Mouse (Mus musculus) liver, embryonic 16.5 days (tissue): ENCODE measurements at regions not wholly inside any gene's neighbourhood (a gene's known extent, or its start where the extent isn't known, plus 50 kb on each side); places are given as distances from the start of the nearest gene placed in this dataset.
A peak's percentile ranks its signal among the peaks of the same experiment; 100 is the strongest.

Experiments used
- ATAC-seq: fragments of 200-750 bp; cut with Nextera tagmentation; 2 replicates; pipeline ENCODE4 v1.8.0; 2017; ENCODE audit warnings: low read depth, mild to moderate bottlenecking, moderate number of reproducible peaks, moderate library complexity
- H3K27ac ChIP-seq: fragments of 300-500 bp; sonication (generic); 2 replicates; pipeline ENCODE4 v1.5.1; 2014; ENCODE audit warnings: mild to moderate bottlenecking, low read length
- H3K27me3 ChIP-seq: fragments of 300-500 bp; sonication (generic); 2 replicates; pipeline ENCODE4 v1.6.1; 2014; ENCODE audit warnings: low read depth, low read length, mixed read lengths; ENCODE audit not compliant: control insufficient read depth, insufficient read depth
- H3K36me3 ChIP-seq: fragments of 300-500 bp; sonication (generic); 2 replicates; pipeline ENCODE4 v1.6.1; 2014; ENCODE audit warnings: mild to moderate bottlenecking; ENCODE audit not compliant: control insufficient read depth, insufficient read depth
- H3K4me1 ChIP-seq: fragments of 300-500 bp; sonication (generic); 2 replicates; pipeline ENCODE4 v1.6.1; 2014; ENCODE audit warnings: low read depth, low read length, mixed read lengths; ENCODE audit not compliant: control insufficient read depth
- H3K4me2 ChIP-seq: fragments of 300-500 bp; sonication (generic); 2 replicates; pipeline ENCODE4 v1.6.1; 2014; ENCODE audit warnings: low read depth, low read length, mixed read lengths
- H3K4me3 ChIP-seq: fragments of 300-500 bp; sonication (generic); 2 replicates; pipeline ENCODE4 v1.5.1; 2014; ENCODE audit warnings: low read depth, mild to moderate bottlenecking, low read length
- H3K9ac ChIP-seq: fragments of 300-500 bp; sonication (generic); 2 replicates; pipeline ENCODE4 v1.6.1; 2014; ENCODE audit warnings: low read depth, low read length
- H3K9me3 ChIP-seq: fragments of 300-500 bp; sonication (generic); replicated peaks from 2 replicates; pipeline ENCODE4 v1.6.1; 2016; ENCODE audit warnings: low read length; ENCODE audit not compliant: control insufficient read depth
- WGBS: fragments of 180-500 bp; shearing (Covaris S2); extraction: QIAGEN DNeasy Blood & Tissue Kit; methylation state at CpG from one replicate; pipeline ENCODE4 v1.1.7; 2014; ENCODE audit not compliant: insufficient replicate concordance; 5-methylcytosine and 5-hydroxymethylcytosine counted together

DNA sequence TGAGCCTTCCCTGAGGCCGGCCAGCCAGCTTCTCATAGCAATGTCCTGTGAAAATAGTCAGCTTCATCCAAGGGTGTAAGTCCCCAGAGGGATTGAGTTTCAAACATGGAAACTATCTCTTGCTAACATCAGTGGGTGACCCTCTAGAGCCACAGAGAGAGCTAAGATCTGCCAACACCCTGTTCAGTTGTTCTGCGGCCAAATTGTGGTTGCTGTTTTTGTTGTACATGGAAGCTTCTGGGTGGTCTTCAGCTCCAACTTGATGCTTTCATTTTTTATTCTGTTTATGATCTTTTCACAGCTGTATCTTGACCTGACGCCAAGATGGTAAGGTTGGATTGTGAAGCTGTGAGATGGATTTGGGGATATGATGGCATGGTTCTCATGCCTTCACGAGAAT is 214.0 kb upstream of the Igfbp3 start:
- no peak overlapping the region for H3K9ac ChIP-seq
- no peak overlapping the region for H3K27ac ChIP-seq
- H3K4me3 ChIP-seq: no peak overlapping the region
- no peaks in the 10 kb centered on the region for H3K4me1 ChIP-seq
- H3K36me3 ChIP-seq: no peaks in the 10 kb centered on the region
- H3K27me3 ChIP-seq: no peaks in the 10 kb centered on the region
- no peaks in the 10 kb centered on the region for H3K9me3 ChIP-seq
- H3K4me2 ChIP-seq: no peak overlapping the region
- 60% methylated on average over 4 of the region's 4 CpGs for WGBS
- ATAC-seq: no peak

DNA sequence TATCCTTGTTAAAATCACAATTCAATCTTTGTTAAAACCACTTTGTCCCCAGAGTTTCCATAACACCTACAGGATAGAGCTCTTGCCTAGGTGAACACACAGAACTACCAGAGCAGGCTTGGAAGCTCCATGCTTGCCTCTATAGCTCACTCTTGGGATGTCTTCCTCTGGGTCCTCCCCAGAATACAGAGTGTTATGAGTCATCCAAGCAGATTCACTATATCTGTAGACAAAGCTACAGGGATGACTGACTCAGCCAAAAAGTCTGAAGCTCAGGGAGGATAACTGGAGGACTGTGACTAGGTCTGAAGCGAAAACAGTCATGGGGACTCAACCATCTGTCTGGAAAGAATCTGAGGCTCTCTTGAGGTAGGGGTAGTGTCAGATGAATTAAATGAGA is 211.5 kb upstream of the Igfbp3 start:
- 43% methylated on average over 1 of the region's 1 CpGs for WGBS

GRCm38 (mm10) chr11:7424082-7424471 is 210.4 kb upstream of the Igfbp3 start:
- WGBS: 57% methylated on average over 5 of the region's 5 CpGs
- Histone ChIP-seq H3K4me2 (no peak overlapping the region), H3K27ac (no peak overlapping the region), H3K4me3 (no peak overlapping the region), H3K9ac (no peak overlapping the region), H3K27me3 (no peaks in the 10 kb centered on the region), H3K4me1 (no peaks in the 10 kb centered on the region), H3K36me3 (no peaks in the 10 kb centered on the region), H3K9me3 (no peaks in the 10 kb centered on the region)
- no peak for ATAC-seq

More for the DNA sequence above, 211.5 kb upstream of the Igfbp3 start:
- H3K27ac ChIP-seq: no peak overlapping the region
- no peaks in the 10 kb centered on the region for H3K9me3 ChIP-seq
- H3K4me2 ChIP-seq: no peak overlapping the region
- no peak for ATAC-seq
- no peak overlapping the region for H3K4me3 ChIP-seq
- no peaks in the 10 kb centered on the region for H3K27me3 ChIP-seq
- H3K4me1 ChIP-seq: no peaks in the 10 kb centered on the region
- H3K9ac ChIP-seq: no peak overlapping the region
- H3K36me3 ChIP-seq: no peaks in the 10 kb centered on the region

DNA sequence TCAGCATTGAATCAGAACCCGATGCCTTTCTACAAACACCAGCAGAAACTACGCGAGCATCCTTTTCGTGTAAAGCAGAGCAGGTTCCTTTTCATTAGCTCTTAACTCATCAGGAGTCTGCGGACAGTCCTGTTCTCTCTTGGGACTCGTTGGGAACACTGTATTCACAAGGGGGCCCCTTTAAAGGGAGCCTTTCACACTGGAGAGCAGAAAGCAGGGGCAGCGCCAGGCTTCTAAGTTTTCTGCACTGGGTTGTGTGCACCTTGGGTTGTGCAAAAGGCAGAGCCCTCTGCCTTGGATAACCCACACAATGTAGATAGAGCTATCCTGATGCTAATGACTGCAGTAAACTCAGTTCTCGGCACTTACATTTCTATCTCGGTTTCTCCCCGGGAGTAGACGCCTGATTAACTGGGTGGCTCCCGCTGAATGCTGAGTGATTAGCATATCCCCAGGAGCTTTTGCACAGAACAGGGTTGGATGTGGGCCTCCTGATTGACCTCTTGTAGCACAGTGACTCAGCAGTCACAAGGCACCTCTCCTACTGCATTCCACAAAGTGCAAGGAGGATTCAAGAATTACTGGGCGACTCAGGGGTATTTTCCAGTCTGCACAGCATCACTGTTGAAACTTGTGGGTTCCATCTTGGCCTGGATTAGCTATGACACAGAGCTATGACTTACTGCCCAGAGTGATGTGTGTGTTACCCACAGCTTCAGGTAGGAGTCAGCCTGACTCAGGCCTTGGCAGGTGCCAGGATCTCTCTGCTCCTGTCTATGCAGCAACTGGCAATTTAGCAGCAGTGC is 209.8 kb upstream of the Igfbp3 start:
- WGBS: 29% methylated on average over 13 of the region's 13 CpGs
- ATAC-seq: peak; percentile 67
- no peak overlapping the region for H3K27ac ChIP-seq
- no peaks in the 10 kb centered on the region for H3K9me3 ChIP-seq
- no peak overlapping the region for H3K9ac ChIP-seq
- H3K4me2 ChIP-seq: no peak overlapping the region
- H3K27me3 ChIP-seq: no peaks in the 10 kb centered on the region
- H3K4me1 ChIP-seq: no peaks in the 10 kb centered on the region
- no peaks in the 10 kb centered on the region for H3K36me3 ChIP-seq
- no peak overlapping the region for H3K4me3 ChIP-seq

DNA sequence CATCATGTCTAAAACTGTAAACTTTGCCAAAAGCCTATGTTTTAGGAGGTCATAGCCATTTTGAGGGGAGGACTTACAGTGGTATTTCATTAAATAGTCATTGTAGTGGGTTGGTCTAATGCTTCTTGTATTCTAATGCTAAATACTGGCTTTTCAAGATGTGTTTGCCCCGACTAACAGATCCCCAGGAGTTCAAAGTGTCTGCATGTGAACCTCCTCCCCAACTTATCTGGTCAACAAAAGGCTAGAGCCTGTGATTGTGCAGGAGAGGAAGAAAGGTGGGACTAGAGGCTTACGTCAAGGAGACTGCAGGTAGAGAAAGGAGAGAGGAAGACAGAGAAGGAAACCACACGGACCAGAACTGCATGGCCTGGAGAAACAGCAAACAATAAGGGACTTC is 198.9 kb upstream of the Igfbp3 start:
- H3K4me1 ChIP-seq: no peaks in the 10 kb centered on the region
- no peak overlapping the region for H3K4me2 ChIP-seq
- no peaks in the 10 kb centered on the region for H3K36me3 ChIP-seq
- no peak overlapping the region for H3K27ac ChIP-seq
- H3K4me3 ChIP-seq: no peak overlapping the region
- no peak for ATAC-seq
- H3K9ac ChIP-seq: no peak overlapping the region
- no peaks in the 10 kb centered on the region for H3K27me3 ChIP-seq
- no peaks in the 10 kb centered on the region for H3K9me3 ChIP-seq
- WGBS: 53% methylated on average over 3 of the region's 3 CpGs

DNA sequence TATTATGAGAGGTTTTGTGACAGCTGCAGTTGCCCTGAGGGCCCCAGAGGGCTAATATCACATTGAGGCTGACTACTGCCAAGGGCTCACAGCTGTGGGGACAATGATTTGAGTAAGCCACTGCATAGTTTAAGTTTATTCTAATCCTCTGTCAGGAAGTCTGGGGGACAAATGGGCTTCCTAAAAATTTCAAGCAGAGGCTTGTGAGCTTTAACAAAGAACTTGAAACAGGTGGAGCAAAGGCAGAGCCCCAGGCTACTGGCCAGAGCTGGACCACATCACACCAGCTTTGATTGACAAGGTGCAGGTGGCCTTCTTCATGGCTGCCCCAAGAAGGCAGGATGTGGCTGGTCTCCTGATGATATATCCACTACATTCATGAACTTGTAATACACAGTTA is 195.3 kb upstream of the Igfbp3 start:
- Histone ChIP-seq H3K27ac (no peak overlapping the region), H3K4me1 (no peaks in the 10 kb centered on the region), H3K4me3 (no peak overlapping the region), H3K9ac (no peak overlapping the region), H3K4me2 (no peak overlapping the region), H3K9me3 (no peaks in the 10 kb centered on the region), H3K27me3 (no peaks in the 10 kb centered on the region), H3K36me3 (no peaks in the 10 kb centered on the region)
- ATAC-seq: no peak

DNA sequence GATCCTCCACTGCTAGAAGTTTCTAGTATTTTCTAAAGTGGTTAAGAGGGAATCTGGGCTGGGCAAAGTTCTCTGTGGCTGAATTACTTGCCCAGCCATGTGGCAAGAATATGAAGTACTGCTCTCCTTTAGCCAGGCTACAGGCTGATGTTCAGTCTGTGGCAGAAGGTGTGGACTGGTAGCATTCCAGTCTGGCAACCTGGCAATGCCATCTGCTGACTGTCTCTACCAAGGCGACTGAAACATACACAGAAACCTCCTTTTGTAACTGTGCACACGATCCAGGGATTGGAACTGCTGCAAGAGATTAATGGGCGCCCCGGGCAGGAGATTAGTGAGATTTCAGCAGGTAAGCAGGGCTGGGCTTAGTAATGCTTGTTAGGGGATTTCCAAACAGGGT is 190.9 kb upstream of the Igfbp3 start:
- Histone ChIP-seq H3K4me3 (no peak overlapping the region), H3K27me3 (no peaks in the 10 kb centered on the region), H3K4me1 (no peaks in the 10 kb centered on the region), H3K27ac (no peak overlapping the region), H3K4me2 (no peak overlapping the region), H3K9ac (no peak overlapping the region), H3K36me3 (no peaks in the 10 kb centered on the region), H3K9me3 (no peaks in the 10 kb centered on the region)
- WGBS: 70% methylated on average over 4 of the region's 4 CpGs
- no peak for ATAC-seq

DNA sequence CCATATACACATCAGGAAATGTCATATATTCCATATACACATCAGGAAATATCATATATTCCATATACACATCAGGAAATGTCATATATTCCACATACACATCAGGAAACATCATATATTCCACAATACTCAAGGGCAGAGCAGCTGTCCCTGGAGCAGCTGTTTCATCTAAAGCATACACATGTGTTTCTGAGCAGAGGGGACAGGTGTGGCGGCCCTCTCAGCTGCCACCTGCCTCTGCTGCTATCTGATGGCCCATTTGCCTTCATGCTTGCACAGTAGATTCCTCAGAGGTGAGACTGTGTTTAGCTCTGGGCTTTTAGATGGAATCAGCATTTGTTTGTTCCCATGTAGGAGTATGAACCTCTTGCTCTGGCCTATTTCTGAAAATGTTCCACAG is 158.1 kb upstream of the Igfbp3 start:
- no peak overlapping the region for H3K4me3 ChIP-seq

DNA sequence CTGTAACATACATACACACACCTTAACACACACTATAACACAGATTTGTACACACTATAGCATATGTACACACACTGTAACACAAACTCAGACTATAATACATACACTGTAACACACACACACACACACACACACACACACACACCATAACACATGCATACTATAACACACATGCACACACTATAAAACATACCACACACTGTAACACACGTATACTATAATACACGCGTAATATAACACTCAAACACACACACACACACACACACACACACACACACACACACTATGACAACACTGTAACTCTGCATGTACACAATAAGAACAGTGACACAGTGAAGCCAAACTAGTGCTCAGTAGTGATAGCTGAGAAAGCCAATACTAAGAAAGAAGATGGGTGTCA is 147.7 kb upstream of the Igfbp3 start:
- 70% methylated on average over 3 of the region's 3 CpGs for WGBS
- H3K9ac ChIP-seq: no peak overlapping the region
- H3K9me3 ChIP-seq: no peaks in the 10 kb centered on the region
- ATAC-seq: no peak
- H3K4me3 ChIP-seq: no peak overlapping the region
- H3K27ac ChIP-seq: no peak overlapping the region
- H3K4me1 ChIP-seq: no peaks in the 10 kb centered on the region
- no peaks in the 10 kb centered on the region for H3K36me3 ChIP-seq
- no peak overlapping the region for H3K4me2 ChIP-seq
- no peaks in the 10 kb centered on the region for H3K27me3 ChIP-seq

More for the DNA sequence above, 158.1 kb upstream of the Igfbp3 start:
- Histone ChIP-seq H3K27ac (no peak overlapping the region), H3K4me2 (no peak overlapping the region), H3K36me3 (no peaks in the 10 kb centered on the region), H3K9ac (no peak overlapping the region), H3K4me1 (no peaks in the 10 kb centered on the region), H3K27me3 (no peaks in the 10 kb centered on the region), H3K9me3 (no peaks in the 10 kb centered on the region)
- ATAC-seq: no peak
- 41% methylated on average over 1 of the region's 1 CpGs for WGBS
